Mouse (Mus musculus) bone marrow macrophage, adult 2 months (primary cell): ENCODE results near the gene F13a1.

Source experiments
- CTCF ChIP-seq: IDR thresholded peaks from 2 replicates; pipeline ENCODE4 v1.5.1; 2012; ENCODE audit warnings: low read depth, mild to moderate bottlenecking, low read length, moderate library complexity
- POLR2A ChIP-seq: IDR thresholded peaks from 2 replicates; pipeline ENCODE4 v1.6.1; 2012; ENCODE audit warnings: mild to moderate bottlenecking, low read depth, low read length, borderline replicate concordance

DNA sequence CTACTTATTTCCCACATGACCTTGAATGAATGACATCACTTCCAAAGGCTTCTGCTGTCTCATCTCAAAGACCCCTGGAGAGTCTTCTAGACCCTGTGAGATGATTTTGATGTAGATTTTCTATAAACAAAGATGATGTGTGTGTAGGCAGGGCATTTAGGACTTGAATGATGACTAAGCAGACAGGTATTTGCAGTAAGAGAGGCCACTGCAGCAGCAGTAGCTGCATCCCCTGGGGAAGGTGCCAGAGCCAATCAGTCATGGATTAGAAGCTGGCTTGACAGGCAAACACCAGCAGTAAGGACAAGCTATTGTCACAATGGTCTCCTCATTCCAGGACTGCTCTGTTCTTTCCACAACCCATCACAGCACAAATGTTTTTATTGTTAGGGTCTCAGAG, 87.1 kb downstream of the F13a1 start:
- TF ChIP-seq CTCF = no peak
- no peak for TF ChIP-seq POLR2A
